Mouse (Mus musculus) lung, embryonic 16.5 days (tissue): Measurements from ENCODE around the gene Neurl4. TPM values are rescaled to one million over a fixed set of nuclear protein-coding genes. Genes with fewer than 3 reads are reported as not detected.
A peak's percentile ranks its signal among the peaks of the same experiment; 100 is the strongest.

Experiments used
- ATAC-seq: fragments of 200-750 bp; cut with Nextera tagmentation; 2 replicates; pipeline ENCODE4 v1.8.0; 2017; ENCODE audit warnings: low read depth, mild to moderate bottlenecking, moderate library complexity
- H3K27ac ChIP-seq: fragments of 300-500 bp; sonication (generic); 2 replicates; pipeline ENCODE4 v1.5.1; 2014; ENCODE audit warnings: mild to moderate bottlenecking, control low read depth, low read length
- H3K27me3 ChIP-seq: fragments of 300-500 bp; sonication (generic); 2 replicates; pipeline ENCODE4 v1.6.1; 2014; ENCODE audit warnings: low read depth, low read length, mixed read lengths; ENCODE audit not compliant: control insufficient read depth, insufficient read depth
- H3K36me3 ChIP-seq: fragments of 300-500 bp; sonication (generic); 2 replicates; pipeline ENCODE4 v1.6.1; 2014; ENCODE audit warnings: low read length; ENCODE audit not compliant: control insufficient read depth, insufficient read depth
- H3K4me1 ChIP-seq: fragments of 300-500 bp; sonication (generic); replicated peaks from 2 replicates; pipeline ENCODE4 v1.6.1; 2014; ENCODE audit warnings: low read length, mixed read lengths; ENCODE audit not compliant: control insufficient read depth, insufficient read depth
- H3K4me2 ChIP-seq: fragments of 300-500 bp; sonication (generic); 2 replicates; pipeline ENCODE4 v1.6.1; 2014; ENCODE audit warnings: low read depth, low read length, control low read depth
- H3K4me3 ChIP-seq: fragments of 300-500 bp; sonication (generic); 2 replicates; pipeline ENCODE4 v1.5.1; 2014; ENCODE audit warnings: mild to moderate bottlenecking, low read length, control low read depth
- H3K9ac ChIP-seq: fragments of 300-500 bp; sonication (generic); 2 replicates; pipeline ENCODE4 v1.6.1; 2014; ENCODE audit warnings: low read length, control low read depth
- H3K9me3 ChIP-seq: fragments of 300-500 bp; sonication (generic); 2 replicates; pipeline ENCODE4 v1.6.1; 2016; ENCODE audit warnings: low read length; ENCODE audit not compliant: control insufficient read depth
- WGBS: fragments of 180-500 bp; shearing (Covaris S2); extraction: QIAGEN DNeasy Blood & Tissue Kit; methylation state at CpG from one replicate; pipeline ENCODE4 v1.1.7; 2014; 5-methylcytosine and 5-hydroxymethylcytosine counted together
- polyA plus RNA-seq: library from polyadenylated mRNA; unstranded; fragments of >200 nt; fragmentation: Nextera tagmentation; extraction: Ambion mirVana; gene quantifications from 2 replicates; pipeline ENCODE4 v1.2.1, GENCODE M21; 2015

The Neurl4 gene
- polyA plus RNA-seq, 1 experiment from 2014 or later: 5.7 TPM

GRCm38 (mm10) chr11:69867335-69867734 is 33.5 kb upstream of the Neurl4 start:
- H3K9me3 ChIP-seq: no peaks in the 10 kb centered on the region
- no peak overlapping the region for H3K4me3 ChIP-seq
- H3K36me3 ChIP-seq: no peaks in the 10 kb centered on the region
- H3K27me3 ChIP-seq: no peaks in the 10 kb centered on the region; the same call in 1 of the 2 replicates
- no peaks in the 10 kb centered on the region for H3K4me1 ChIP-seq
- WGBS: 51% methylated on average over 9 of the region's 9 CpGs
- no peak overlapping the region for H3K27ac ChIP-seq
- no peak overlapping the region for H3K9ac ChIP-seq
- no peak for ATAC-seq
- H3K4me2 ChIP-seq: no peak overlapping the region

GRCm38 (mm10) chr11:69870289-69871069 is 30.4 kb upstream of the Neurl4 start:
- no peak overlapping the region for H3K4me2 ChIP-seq
- no peaks in the 10 kb centered on the region for H3K36me3 ChIP-seq
- no peak for ATAC-seq
- no peak overlapping the region for H3K9ac ChIP-seq
- H3K4me3 ChIP-seq: no peak overlapping the region
- peaks cover under 1% of the 10 kb centered on the region for H3K4me1 ChIP-seq
- WGBS: 92% methylated on average over 2 of the region's 2 CpGs
- no peaks in the 10 kb centered on the region; the same call in 1 of the 2 replicates for H3K27me3 ChIP-seq
- no peaks in the 10 kb centered on the region for H3K9me3 ChIP-seq
- no peak overlapping the region for H3K27ac ChIP-seq

GRCm38 (mm10) chr11:69871822-69872221 is 29.1 kb upstream of the Neurl4 start:
- ATAC-seq: no peak
- 80% methylated on average over 7 of the region's 7 CpGs for WGBS
- H3K9me3 ChIP-seq: no peaks in the 10 kb centered on the region
- no peak overlapping the region for H3K4me3 ChIP-seq
- peaks cover 13% of the 10 kb centered on the region for H3K4me1 ChIP-seq
- no peak overlapping the region for H3K9ac ChIP-seq
- no peaks in the 10 kb centered on the region for H3K36me3 ChIP-seq
- H3K27ac ChIP-seq: no peak overlapping the region
- no peak overlapping the region for H3K4me2 ChIP-seq
- H3K27me3 ChIP-seq: no peaks in the 10 kb centered on the region

DNA sequence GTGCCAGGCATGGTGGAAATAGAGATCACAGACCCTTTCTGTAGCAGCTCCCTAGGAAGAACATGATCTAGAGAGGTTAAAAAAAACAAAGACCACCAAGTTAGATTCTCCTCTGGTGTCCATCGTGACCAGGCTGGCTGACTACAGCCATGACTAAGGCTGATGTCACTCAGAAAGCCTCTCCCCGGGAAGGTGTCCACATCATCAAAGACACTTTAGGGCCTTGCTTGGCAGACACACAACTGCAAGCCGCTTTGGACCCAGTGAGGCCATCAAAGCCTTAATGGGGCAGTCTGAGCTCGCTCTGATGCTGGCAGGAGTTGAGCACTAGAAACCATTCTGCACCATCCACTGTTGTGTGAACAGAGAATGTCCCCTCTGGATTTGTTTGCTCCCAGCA is 28.4 kb upstream of the Neurl4 start:
- H3K36me3 ChIP-seq: no peaks in the 10 kb centered on the region
- peaks cover 19% of the 10 kb centered on the region for H3K4me1 ChIP-seq
- no peak overlapping the region for H3K4me2 ChIP-seq
- no peaks in the 10 kb centered on the region for H3K27me3 ChIP-seq
- 67% methylated on average over 4 of the region's 4 CpGs for WGBS
- H3K9me3 ChIP-seq: no peaks in the 10 kb centered on the region
- ATAC-seq: no peak
- H3K9ac ChIP-seq: no peak overlapping the region
- no peak overlapping the region for H3K4me3 ChIP-seq
- H3K27ac ChIP-seq: no peak overlapping the region

- Histone ChIP-seq H3K9ac (no peak overlapping the region), H3K27me3 (no peaks in the 10 kb centered on the region), H3K9me3 (no peaks in the 10 kb centered on the region), H3K4me1 (peaks cover 45% of the 10 kb centered on the region), H3K27ac (peak overlapping the region; percentile 72), H3K4me3 (no peak overlapping the region), H3K4me2 (no peak overlapping the region), H3K36me3 (no peaks in the 10 kb centered on the region)
- peak; percentile 18 for ATAC-seq
- WGBS: 24% methylated on average over 7 of the region's 7 CpGs
Observed at GRCm38 (mm10) chr11:69876186-69876585, 24.7 kb upstream of the Neurl4 start.

- no peaks in the 10 kb centered on the region for H3K27me3 ChIP-seq
- H3K4me3 ChIP-seq: no peak overlapping the region
- no peaks in the 10 kb centered on the region for H3K36me3 ChIP-seq
- no peaks in the 10 kb centered on the region for H3K9me3 ChIP-seq
- peaks cover 49% of the 10 kb centered on the region for H3K4me1 ChIP-seq
- 0 out of 2 replicates have a peak overlapping the region, but pooled peaks have one; percentile 13 for H3K9ac ChIP-seq
- peak overlapping the region; percentile 36 for H3K4me2 ChIP-seq
- peak overlapping the region; percentile 72 for H3K27ac ChIP-seq
- peak; percentile 16 for ATAC-seq
- 3% methylated on average over 12 of the region's 12 CpGs for WGBS
Observed at GRCm38 (mm10) chr11:69876867-69877266, 24.0 kb upstream of the Neurl4 start.

DNA sequence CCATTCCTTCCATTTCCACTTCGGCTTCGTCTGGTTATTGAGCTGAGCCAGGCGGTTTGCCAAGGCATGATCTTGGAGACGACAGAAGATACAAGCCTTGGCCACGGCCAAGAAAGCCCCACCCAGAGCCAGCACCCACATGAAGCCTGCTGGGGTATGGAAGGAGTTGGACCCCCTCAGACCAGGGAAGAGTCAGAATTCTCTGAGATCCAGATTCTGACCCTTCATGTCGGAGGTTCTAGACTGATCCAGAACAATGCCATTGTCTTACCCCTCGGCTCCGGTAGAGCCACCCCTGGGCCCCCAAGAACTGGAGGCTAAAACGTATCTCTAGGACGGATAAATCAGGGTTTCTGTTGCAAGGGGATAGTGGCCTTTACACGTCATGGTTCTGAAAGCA is 23.0 kb upstream of the Neurl4 start, which contains the start of gene Tmem95:
TSS of gene Tmem95 (minus strand) at position 141 of the 400 bp plus-strand sequence.
- H3K9ac ChIP-seq: peak within 1 kb of the TSS; percentile 49; the same call in 1 of the 2 replicates
- H3K27me3 ChIP-seq: no peaks in the 10 kb centered on the region
- no peaks in the 10 kb centered on the region for H3K9me3 ChIP-seq
- no peaks in the 10 kb centered on the region for H3K36me3 ChIP-seq
- peaks cover 49% of the 10 kb centered on the region for H3K4me1 ChIP-seq
- ATAC-seq: no peak
- no peak within 1 kb of the TSS; the same call in 1 of the 2 replicates for H3K4me3 ChIP-seq
- H3K4me2 ChIP-seq: peak within 1 kb of the TSS; percentile 87
- 81% methylated on average over 11 of the region's 11 CpGs for WGBS
- H3K27ac ChIP-seq: no peak within 1 kb of the TSS; the same call in 1 of the 2 replicates

DNA sequence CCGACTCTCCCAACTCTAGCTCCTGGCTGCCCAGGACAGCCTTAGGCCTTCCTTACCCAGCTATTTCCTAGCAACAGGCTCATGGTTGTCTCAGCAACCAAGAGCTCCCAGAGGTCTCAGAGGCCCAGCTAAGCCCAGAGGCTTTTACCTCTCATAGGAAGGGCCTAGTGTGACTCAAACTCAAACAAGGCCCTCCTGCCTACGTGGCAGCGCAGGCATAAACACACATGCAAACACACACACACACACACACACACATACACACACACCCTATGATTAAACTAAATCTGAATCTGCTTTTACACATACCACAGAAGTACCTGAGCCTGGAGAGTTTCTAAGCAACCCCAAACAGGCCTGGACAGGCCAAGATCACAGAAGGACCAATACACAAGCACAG is 22.5 kb upstream of the Neurl4 start:
- Histone ChIP-seq H3K9ac (peak overlapping the region; percentile 49; the same call in 1 of the 2 replicates), H3K9me3 (no peaks in the 10 kb centered on the region), H3K4me3 (no peak overlapping the region; the same call in 1 of the 2 replicates), H3K36me3 (no peaks in the 10 kb centered on the region), H3K4me1 (peaks cover 49% of the 10 kb centered on the region), H3K27ac (no peak overlapping the region), H3K4me2 (no peak overlapping the region), H3K27me3 (no peaks in the 10 kb centered on the region)
- WGBS: 75% methylated on average over 3 of the region's 3 CpGs
- ATAC-seq: no peak

- no peaks in the 10 kb centered on the region for H3K27me3 ChIP-seq
- peak overlapping the region; percentile 87 for H3K4me2 ChIP-seq
- peaks cover 49% of the 10 kb centered on the region for H3K4me1 ChIP-seq
- H3K36me3 ChIP-seq: no peaks in the 10 kb centered on the region
- H3K9ac ChIP-seq: peak overlapping the region; percentile 76
- H3K27ac ChIP-seq: no peak overlapping the region
- WGBS: 80% methylated on average over 6 of the region's 6 CpGs
- H3K9me3 ChIP-seq: no peaks in the 10 kb centered on the region
- no peak for ATAC-seq
- H3K4me3 ChIP-seq: peak overlapping the region; percentile 62
Observed at GRCm38 (mm10) chr11:69878952-69879351, 21.9 kb upstream of the Neurl4 start.
